Mouse (Mus musculus) thymus, postnatal 25 days (tissue): ENCODE data around the gene Igfbp3.

ENCODE experiments used
- DNase-seq: peaks from one replicate; pipeline ENCODE4 v3.0.0; 2022

Gene Igfbp3

DNA sequence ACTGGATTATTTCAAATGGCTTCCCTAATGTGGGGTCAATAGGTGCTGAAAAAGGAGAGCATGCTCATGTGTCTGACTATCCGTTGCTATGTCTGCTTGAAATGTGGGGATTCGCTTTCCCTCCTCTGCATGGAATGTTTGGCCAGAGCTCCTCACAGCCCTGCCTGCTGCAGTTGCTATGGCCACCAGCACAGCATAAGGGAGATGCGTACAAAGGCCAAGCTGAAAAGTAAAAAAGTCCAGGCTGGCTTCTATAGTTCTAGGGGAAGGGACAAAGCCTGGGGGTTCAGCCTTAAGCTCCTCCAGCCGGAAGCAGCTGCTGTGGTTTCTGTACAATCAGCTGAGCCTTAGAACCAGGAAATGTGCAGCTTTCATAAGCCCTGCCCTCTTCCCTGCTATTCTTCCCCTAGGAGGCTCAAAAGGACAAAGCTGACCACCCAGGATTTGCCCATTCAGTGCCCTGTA, 53.1 kb downstream of the Igfbp3 start:
- peak; percentile 52 for DNase-seq

DNA sequence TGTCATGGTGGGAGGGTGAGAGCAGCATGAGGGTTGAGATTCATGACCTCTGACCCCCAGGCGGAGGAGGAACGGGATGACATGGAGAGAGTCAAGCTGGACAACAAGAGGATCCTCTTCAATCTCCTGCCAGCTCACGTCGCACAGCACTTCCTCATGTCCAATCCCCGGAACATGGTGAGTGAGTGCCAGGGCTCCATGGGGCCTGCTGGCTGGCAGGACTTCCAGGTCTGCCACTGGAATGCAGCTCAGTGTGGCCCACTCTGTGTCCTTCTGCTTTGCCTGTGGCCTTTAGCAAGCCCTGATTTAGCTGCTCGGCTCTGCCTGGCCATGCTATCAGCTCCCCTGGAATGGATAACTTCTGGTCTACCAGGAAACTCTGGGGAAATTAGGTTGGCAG, 53.6 kb downstream of the Igfbp3 start:
- no peak for DNase-seq

DNA sequence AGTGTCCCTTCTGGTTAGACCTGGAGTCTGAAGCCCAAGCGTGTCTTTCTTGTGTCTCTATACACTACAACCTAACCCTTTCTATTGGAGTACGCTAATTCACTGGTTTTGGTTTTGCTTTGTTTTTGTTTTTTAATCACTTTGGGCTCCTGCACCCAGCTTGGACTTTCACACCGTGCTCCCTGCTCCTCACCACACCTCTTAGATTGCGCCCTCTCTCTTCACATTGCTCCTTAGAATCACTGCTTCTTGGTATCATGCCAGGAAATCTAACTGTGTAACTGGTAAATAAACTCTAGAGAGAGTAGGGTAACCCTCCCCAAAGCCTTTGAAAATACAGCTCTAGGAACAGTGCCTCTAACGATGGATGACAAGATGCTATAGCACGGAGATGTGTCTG, 55.5 kb downstream of the Igfbp3 start:
- no peak for DNase-seq

DNA sequence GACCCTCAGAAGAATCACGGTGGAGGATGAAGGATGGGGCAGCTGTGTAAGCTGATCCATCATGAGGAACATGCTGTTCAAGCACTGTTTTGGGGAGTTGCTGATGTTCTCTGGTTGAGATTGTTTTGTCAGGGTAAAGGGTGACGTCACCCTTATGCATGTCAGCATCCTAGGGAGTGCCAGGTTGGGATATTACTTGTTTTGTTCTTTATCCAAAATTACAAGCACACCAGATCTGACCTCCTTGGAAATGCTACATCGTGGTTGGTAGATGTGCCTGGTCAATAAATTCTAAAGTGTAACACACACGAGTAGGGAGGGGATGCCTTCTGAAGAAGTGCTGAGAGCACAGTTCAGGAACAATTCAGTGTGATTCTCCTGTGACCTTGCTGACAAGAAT, 57.3 kb downstream of the Igfbp3 start:
- no peak for DNase-seq
